ENCODE assay signal across 8 mouse cellular contexts in genomic region chr6:149193276-149193905, GRCm38 (mm10). TPM values are rescaled to one million over a fixed set of nuclear protein-coding genes. Genes with fewer than 3 reads are reported as not detected.
DNase-seq lines count a peak whose midpoint lies in the region; TF ChIP-seq lines count a peak whose summit lies in the region.

No protein-coding gene starts in this region.

- TF ChIP-seq CTCF in gastrocnemius, adult 2 months (IDR thresholded peaks at IDR 0.05): no peak

- no peak for DNase-seq in gastrocnemius, adult 2 months
- no peak for DNase-seq in gastrocnemius, postnatal 10 days
- DNase-seq in adrenal gland, postnatal 36 days: peak; percentile 11 to 42
- peak; percentile 40 to 50 for DNase-seq in heart, postnatal 10 days
- DNase-seq in lung, postnatal 25 days (ENCODE audit: low spot score): peak; percentile 84
- no peak for DNase-seq in left cerebral cortex, adult 11 months (ENCODE audit: low spot score)
- no peak for DNase-seq in layer of hippocampus, adult 9-11 months
- DNase-seq in right cerebral cortex, postnatal 25 days: no peak

- no peak overlapping the region for H3K4me3 ChIP-seq in gastrocnemius, adult 2 months

- intact Hi-C loops in gastrocnemius, adult 2 months (cut with DNase I): no loop called here
- intact Hi-C loops in heart, postnatal 10 days (cut with DNase I): no loop called here

- H3K27ac ChIP-seq in gastrocnemius, adult 2 months: peak overlapping the region; percentile 44

RNA-seq across cellular contexts. Expression of gene Amn1, which starts 4.9 kb away (rescaled TPM):
- 10 to 100 TPM; 12.5 to 16.2 TPM for total RNA-seq in gastrocnemius, adult 2 months (2021)
- total RNA-seq in gastrocnemius, postnatal 10 days (2021): 10 to 100 TPM; 10.2 to 12.5 TPM
- 10 to 100 TPM; 28.4 to 32.1 TPM for total RNA-seq in adrenal gland, postnatal 36 days (2021)
- total RNA-seq in heart, postnatal 10 days (2021): 10 to 100 TPM; 21.2 to 30.3 TPM

RNA-seq across cellular contexts. Expression of gene Etfbkmt, which starts 53.7 kb away (rescaled TPM):
- 10 to 100 TPM; 13.7 to 14.8 TPM for total RNA-seq in gastrocnemius, adult 2 months (2021)
- total RNA-seq in gastrocnemius, postnatal 10 days (2021): 10 to 100 TPM in 1 of 2 experiments, 1 to 10 TPM in 1; 7.5 to 13.5 TPM
- 10 to 100 TPM; 17.6 to 28.1 TPM for total RNA-seq in adrenal gland, postnatal 36 days (2021)
- total RNA-seq in heart, postnatal 10 days (2021): 10 to 100 TPM; 19.1 to 32.9 TPM

Comparison
In these comparisons a context has a peak if more than half of its experiments do, and no peak if none do; other contexts are left out.
1. DNase-seq: peak in adrenal gland, postnatal 36 days (2 of 2), heart, postnatal 10 days (2 of 2) and lung, postnatal 25 days (single experiment); none in gastrocnemius, adult 2 months (single experiment), gastrocnemius, postnatal 10 days (single experiment), left cerebral cortex, adult 11 months (single experiment), layer of hippocampus, adult 9-11 months (single experiment) and right cerebral cortex, postnatal 25 days (single experiment).